Mouse (Mus musculus) thymus, postnatal 0 days (tissue): ENCODE data around the gene Flt3. TPM values are rescaled to one million over a fixed set of nuclear protein-coding genes. Genes with fewer than 3 reads are reported as not detected.

ENCODE experiments used
- DNase-seq: peaks from one replicate; pipeline ENCODE4 v3.0.0-alpha.2; 2015; ENCODE audit warnings: low spot score
- microRNA-seq: library from miRNA; unstranded; fragments of <30 nt; microRNA quantifications from one replicate; pipeline ENCODE4, GENCODE M21; 2016; ENCODE audit warnings: borderline number of aligned reads
- polyA plus RNA-seq: library from polyadenylated mRNA; unstranded; fragments of >200 nt; fragmentation: Nextera tagmentation; extraction: Ambion mirVana; gene quantifications from 2 replicates; pipeline ENCODE4 v1.2.1, GENCODE M21; 2015

Flt3 gene
- polyA plus RNA-seq, 1 experiment from 2014 or later: 3.1 TPM

- DNase-seq: no peak
Measured at GRCm38 (mm10) chr5:147292506-147293120, 107.7 kb downstream of the Flt3 start.

DNA sequence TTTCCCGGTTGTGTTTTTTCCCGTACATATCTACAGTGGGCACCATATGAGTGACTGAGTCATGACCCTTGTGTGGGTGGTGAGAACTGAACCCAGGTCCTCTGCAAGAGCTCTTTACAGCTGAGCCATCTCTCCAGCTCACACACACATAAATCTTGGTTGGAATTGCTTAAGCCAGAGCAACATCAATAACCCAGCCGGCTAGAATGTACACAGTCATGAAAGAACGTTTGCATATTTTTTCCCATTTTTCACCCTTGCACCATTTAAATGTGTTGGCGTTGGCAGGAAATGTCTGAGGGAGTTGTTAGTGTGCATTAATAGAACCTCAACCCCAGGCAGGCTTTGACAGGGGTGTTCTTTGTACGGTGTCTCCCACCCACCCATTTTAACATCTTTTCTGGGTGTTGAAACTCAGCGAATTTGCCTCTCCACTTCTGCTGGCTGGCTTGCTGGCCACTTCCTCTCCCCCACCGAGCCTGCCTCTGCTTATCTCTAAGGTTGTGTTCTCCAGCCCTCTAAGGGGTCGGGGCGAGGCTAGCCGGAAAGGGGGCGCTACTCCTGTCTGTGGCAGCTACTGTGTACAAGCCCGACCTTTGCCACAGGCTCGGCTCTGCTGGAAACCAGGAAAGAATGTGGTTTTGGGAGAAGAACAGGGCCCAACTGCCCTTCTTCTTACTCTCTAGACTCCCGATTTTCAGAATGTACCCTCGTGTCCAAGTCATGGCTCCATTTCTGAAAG, 108.4 kb downstream of the Flt3 start:
- no peak for DNase-seq

DNA sequence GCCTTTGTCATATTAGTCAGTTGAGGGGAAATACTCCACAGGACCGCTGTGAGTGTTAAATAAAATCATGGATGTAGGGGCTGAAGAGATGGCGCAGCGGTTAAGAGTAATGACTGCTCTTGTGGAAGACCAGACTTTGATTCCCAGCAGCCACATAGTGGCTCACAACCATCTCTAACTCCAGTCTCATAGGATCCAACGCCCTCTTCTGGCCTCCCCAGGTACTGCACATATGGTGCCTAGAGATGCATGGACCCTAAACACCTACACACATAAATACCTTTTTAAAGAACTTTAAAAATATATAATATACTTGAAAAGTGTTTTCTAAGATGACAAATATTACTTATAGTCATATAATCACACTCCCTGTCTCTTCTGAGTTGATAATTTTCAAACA, 115.9 kb downstream of the Flt3 start:
- no peak for DNase-seq

Small RNA genes within 50 kb of the gene (microRNA-seq; reads per million reads assigned to microRNA genes)
- gene Mir7k: not detected

Other genes with a start within 250 kb of the Flt3 start
- not detected in 2 replicates for gene Gsx1, start 211.8 kb downstream of the Flt3 start, polyA plus RNA-seq
- gene Pdx1, start 130.5 kb downstream of the Flt3 start, polyA plus RNA-seq: not detected in 2 replicates
- 0.13 TPM in 1 of 2 replicates, not detected in the other for gene Cdx2, start 93.2 kb downstream of the Flt3 start, polyA plus RNA-seq
- not detected in 2 replicates for gene Urad, start 78.0 kb downstream of the Flt3 start, polyA plus RNA-seq
- gene Pan3, start 29.7 kb upstream of the Flt3 start, polyA plus RNA-seq: 139 and 191 TPM in 2 replicates